In genomic region chr5:149168051-149168450, GRCm38 (mm10) we compare ENCODE assay signal across 22 mouse cellular contexts. TPM values are rescaled to one million over a fixed set of nuclear protein-coding genes. Genes with fewer than 3 reads are reported as not detected.
DNase-seq lines count a peak whose midpoint lies in the region; ATAC-seq lines count a peak whose summit lies in the region.
"Had no signal": no experiment of that assay in that cellular context is flagged by ENCODE, and none has a peak within 500 bp of the region (broad histone marks: within the 10 kb centered on the region; RNA-seq: fewer than 3 reads in every experiment).

No protein-coding gene starts in this region.

- H3K4me2 ChIP-seq in midbrain, embryonic 11.5 days, result no peak overlapping the region
- H3K4me2 ChIP-seq in midbrain, embryonic 16.5 days (ENCODE audit: low read length), result no peak overlapping the region
- no peak overlapping the region for H3K4me2 ChIP-seq in neural tube, embryonic 13.5 days
- H3K4me2 ChIP-seq in neural tube, embryonic 15.5 days, result no peak overlapping the region

- WGBS in heart, embryonic 10.5 days, result 87% methylated on average over 2 of the region's 2 CpGs
- 81% methylated on average over 2 of the region's 2 CpGs for WGBS in midbrain, embryonic 11.5 days
- WGBS in midbrain, embryonic 16.5 days, result 77% methylated on average over 2 of the region's 2 CpGs
- WGBS in neural tube, embryonic 13.5 days, result 76% methylated on average over 2 of the region's 2 CpGs
- WGBS in neural tube, embryonic 15.5 days, result 86% methylated on average over 2 of the region's 2 CpGs

- no peaks in the 10 kb centered on the region for H3K27me3 ChIP-seq in heart, embryonic 10.5 days (ENCODE audit: insufficient read depth, poor library complexity, severe bottlenecking)
- no peaks in the 10 kb centered on the region for H3K27me3 ChIP-seq in midbrain, embryonic 11.5 days (ENCODE audit: control insufficient read depth, insufficient read depth, low read length)
- H3K27me3 ChIP-seq in midbrain, embryonic 16.5 days (ENCODE audit: control insufficient read depth, insufficient read depth, low read depth, low read length), result no peaks in the 10 kb centered on the region
- no peaks in the 10 kb centered on the region for H3K27me3 ChIP-seq in neural tube, embryonic 13.5 days
- H3K27me3 ChIP-seq in neural tube, embryonic 15.5 days (replicated peaks), result no peaks in the 10 kb centered on the region
- H3K27me3 ChIP-seq: CH12.LX, Patski had no signal

- no peak overlapping the region for H3K9ac ChIP-seq in midbrain, embryonic 11.5 days (ENCODE audit: low read length)
- no peak overlapping the region for H3K9ac ChIP-seq in midbrain, embryonic 16.5 days (ENCODE audit: low read depth, low read length)
- H3K9ac ChIP-seq in neural tube, embryonic 13.5 days, result no peak overlapping the region
- no peak overlapping the region for H3K9ac ChIP-seq in neural tube, embryonic 15.5 days (replicated peaks)

- no peak overlapping the region for H3K27ac ChIP-seq in heart, embryonic 10.5 days
- no peak overlapping the region for H3K27ac ChIP-seq in midbrain, embryonic 11.5 days (ENCODE audit: low read depth, low read length)
- H3K27ac ChIP-seq in midbrain, embryonic 16.5 days (ENCODE audit: low read length), result no peak overlapping the region
- H3K27ac ChIP-seq in neural tube, embryonic 13.5 days (replicated peaks), result 0 out of 2 replicates have a peak overlapping the region, but pooled peaks have one; percentile 7
- H3K27ac ChIP-seq in neural tube, embryonic 15.5 days (replicated peaks), result no peak overlapping the region

- H3K36me3 ChIP-seq in heart, embryonic 10.5 days, result no peaks in the 10 kb centered on the region
- H3K36me3 ChIP-seq in midbrain, embryonic 11.5 days (ENCODE audit: control insufficient read depth, insufficient read depth, low read length), result no peaks in the 10 kb centered on the region
- no peaks in the 10 kb centered on the region for H3K36me3 ChIP-seq in midbrain, embryonic 16.5 days (ENCODE audit: control insufficient read depth, insufficient read depth, low read length)
- H3K36me3 ChIP-seq in neural tube, embryonic 13.5 days, result no peaks in the 10 kb centered on the region
- no peaks in the 10 kb centered on the region for H3K36me3 ChIP-seq in neural tube, embryonic 15.5 days
- H3K36me3 ChIP-seq: G1E had no signal

- no peak overlapping the region for H3K4me3 ChIP-seq in heart, embryonic 10.5 days
- no peak overlapping the region for H3K4me3 ChIP-seq in midbrain, embryonic 11.5 days (ENCODE audit: low read depth, low read length)
- no peak overlapping the region for H3K4me3 ChIP-seq in midbrain, embryonic 16.5 days (ENCODE audit: low read depth, low read length)
- H3K4me3 ChIP-seq in neural tube, embryonic 13.5 days, result no peak overlapping the region
- H3K4me3 ChIP-seq in neural tube, embryonic 15.5 days (replicated peaks), result no peak overlapping the region

- no peak for ATAC-seq in midbrain, embryonic 11.5 days (ENCODE audit: low FRiP score)
- ATAC-seq in midbrain, embryonic 16.5 days, result no peak
- no peak for ATAC-seq in neural tube, embryonic 13.5 days (ENCODE audit: low read depth)
- ATAC-seq in neural tube, embryonic 15.5 days (ENCODE audit: low FRiP score), result no peak
- ATAC-seq: activated CD4-positive, CD25-positive, alpha-beta regulatory T cell, adult 4 months; CD4-positive, CD25-positive, alpha-beta regulatory T cell, adult 4 months; Patski had no signal

- peak; percentile 39 for DNase-seq in heart, adult 11 months
- DNase-seq in heart, adult 8-10 months (ENCODE audit: low spot score), result no peak
- peak; percentile 53 for DNase-seq in heart, embryonic 10.5 days (ENCODE audit: low spot score)
- no peak for DNase-seq in heart, adult 18-20 months
- DNase-seq in midbrain, embryonic 11.5 days (ENCODE audit: low spot score, missing footprints), result peak; percentile 75
- DNase-seq: adrenal gland, adult 2 months; adrenal gland, adult 8-10 months; adrenal gland, postnatal 10 days; adrenal gland, postnatal 14 days; adrenal gland, postnatal 25 days; adrenal gland, postnatal 36 days; B cell, adult 2 months; cerebellum, adult 11 months; cerebellum, adult 11-12 months had no signal

- no peaks in the 10 kb centered on the region for H3K9me3 ChIP-seq in heart, embryonic 10.5 days
- no peaks in the 10 kb centered on the region for H3K9me3 ChIP-seq in midbrain, embryonic 11.5 days (ENCODE audit: control insufficient read depth, low read length)
- H3K9me3 ChIP-seq in midbrain, embryonic 16.5 days (replicated peaks; ENCODE audit: control insufficient read depth, low read length, poor library complexity, severe bottlenecking), result no peaks in the 10 kb centered on the region
- H3K9me3 ChIP-seq in neural tube, embryonic 13.5 days, result no peaks in the 10 kb centered on the region
- no peaks in the 10 kb centered on the region for H3K9me3 ChIP-seq in neural tube, embryonic 15.5 days (replicated peaks)
- H3K9me3 ChIP-seq: G1E had no signal

- 0 out of 2 replicates have a peak, but pooled peaks cover 3% of the 10 kb centered on the region for H3K4me1 ChIP-seq in heart, embryonic 10.5 days
- no peaks in the 10 kb centered on the region for H3K4me1 ChIP-seq in midbrain, embryonic 11.5 days (ENCODE audit: control insufficient read depth, insufficient read depth, low read length)
- no peaks in the 10 kb centered on the region for H3K4me1 ChIP-seq in midbrain, embryonic 16.5 days (ENCODE audit: control insufficient read depth, insufficient read depth, low read length)
- peaks cover 7% of the 10 kb centered on the region; the same call in 1 of the 2 replicates for H3K4me1 ChIP-seq in neural tube, embryonic 13.5 days (replicated peaks)
- H3K4me1 ChIP-seq in neural tube, embryonic 15.5 days, result no peaks in the 10 kb centered on the region

RNA-seq across cellular contexts. Expression of gene Uspl1, which starts 16.1 kb away (rescaled TPM):
- 10 to 100 TPM; 18.6 to 24.4 (median 21.0) TPM for total RNA-seq in heart, adult 8-10 months (2022)
- polyA plus RNA-seq in heart, embryonic 10.5 days (2016; fragmentation: Nextera tagmentation; extraction: Ambion mirVana), result 45.9 and 53.7 TPM in 2 replicates
- 10 to 100 TPM; 22.0 to 23.9 TPM for total RNA-seq in heart, adult 18-20 months (2021)
- polyA plus RNA-seq in midbrain, embryonic 11.5 days (2014; fragmentation: Nextera tagmentation; extraction: Ambion mirVana), result 81.3 and 83.3 TPM in 2 replicates
- polyA plus RNA-seq in midbrain, embryonic 16.5 days (2015; fragmentation: Nextera tagmentation; extraction: Ambion mirVana), result 53.5 and 55.7 TPM in 2 replicates
- polyA plus RNA-seq in neural tube, embryonic 13.5 days (2015; fragmentation: Nextera tagmentation; extraction: Ambion mirVana), result 62.4 and 65.4 TPM in 2 replicates
- 56.1 and 57.1 TPM in 2 replicates for polyA plus RNA-seq in neural tube, embryonic 15.5 days (2015; fragmentation: Nextera tagmentation; extraction: Ambion mirVana)

RNA-seq across cellular contexts. Expression of gene Hmgb1, which starts 16.2 kb away (rescaled TPM):
- 10 to 100 TPM; 77.8 to 97.3 (median 89.0) TPM for total RNA-seq in heart, adult 8-10 months (2022)
- 757 and 1,068 TPM in 2 replicates for polyA plus RNA-seq in heart, embryonic 10.5 days (2016; fragmentation: Nextera tagmentation; extraction: Ambion mirVana)
- 100 to 1,000 TPM in 1 of 2 experiments, 10 to 100 TPM in 1; 79.8 to 103 TPM for total RNA-seq in heart, adult 18-20 months (2021)
- polyA plus RNA-seq in midbrain, embryonic 11.5 days (2014; fragmentation: Nextera tagmentation; extraction: Ambion mirVana), result 1,896 and 1,979 TPM in 2 replicates
- polyA plus RNA-seq in midbrain, embryonic 16.5 days (2015; fragmentation: Nextera tagmentation; extraction: Ambion mirVana), result 696 and 767 TPM in 2 replicates
- 950 and 1,077 TPM in 2 replicates for polyA plus RNA-seq in neural tube, embryonic 13.5 days (2015; fragmentation: Nextera tagmentation; extraction: Ambion mirVana)
- 674 and 837 TPM in 2 replicates for polyA plus RNA-seq in neural tube, embryonic 15.5 days (2015; fragmentation: Nextera tagmentation; extraction: Ambion mirVana)

Comparison
In these comparisons a context has a peak if more than half of its experiments do, and no peak if none do; other contexts are left out.
1. DNase-seq: peak in heart, adult 11 months (single experiment), heart, embryonic 10.5 days (single experiment) and midbrain, embryonic 11.5 days (single experiment); none in heart, adult 8-10 months (single experiment) and heart, adult 18-20 months (0 of 2).